8 mouse cellular contexts compared by ENCODE assay signal in the genomic region with DNA sequence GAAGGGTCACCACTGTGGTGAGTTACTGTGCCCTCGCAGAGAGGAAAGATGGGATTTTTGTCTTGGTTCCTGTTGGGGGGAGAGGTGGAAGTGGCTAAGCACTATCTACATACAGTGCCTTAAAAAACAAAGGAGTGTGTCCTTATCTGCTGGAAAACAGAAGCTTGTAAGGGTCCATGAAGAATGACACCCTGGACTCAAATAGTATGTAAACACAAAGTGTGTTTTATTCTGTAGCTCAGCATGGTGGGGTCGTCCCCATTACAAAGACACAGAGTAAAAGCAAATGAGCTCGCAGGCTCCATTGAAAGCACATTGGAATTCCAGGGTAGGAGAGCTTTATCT. TPM values are rescaled to one million over a fixed set of nuclear protein-coding genes. Genes with fewer than 3 reads are reported as not detected.
DNase-seq lines count a peak whose midpoint lies in the region; ATAC-seq and TF ChIP-seq lines count a peak whose summit lies in the region.

No protein-coding gene starts in this region.

- peaks cover 4% of the 10 kb centered on the region; the same call in 1 of the 2 replicates for H3K4me1 ChIP-seq in kidney, postnatal 0 days (replicated peaks; ENCODE audit: insufficient read depth, low read length)
- H3K4me1 ChIP-seq in hindbrain, embryonic 16.5 days (ENCODE audit: control insufficient read depth, insufficient read depth, low read depth, low read length), result peaks cover 7% of the 10 kb centered on the region; the same call in 1 of the 2 replicates
- peaks cover 6% of the 10 kb centered on the region; the same call in 1 of the 2 replicates for H3K4me1 ChIP-seq in midbrain, embryonic 16.5 days (ENCODE audit: control insufficient read depth, insufficient read depth, low read length)

- H3K36me3 ChIP-seq in kidney, postnatal 0 days (ENCODE audit: insufficient read depth, low read length), result no peaks in the 10 kb centered on the region
- H3K36me3 ChIP-seq in hindbrain, embryonic 16.5 days (ENCODE audit: control insufficient read depth, insufficient read depth, low read length), result no peaks in the 10 kb centered on the region
- H3K36me3 ChIP-seq in midbrain, embryonic 16.5 days (ENCODE audit: control insufficient read depth, insufficient read depth, low read length), result no peaks in the 10 kb centered on the region

- peak overlapping the region; percentile 84 for H3K4me2 ChIP-seq in kidney, postnatal 0 days (ENCODE audit: low read length)
- peak overlapping the region; percentile 81 for H3K4me2 ChIP-seq in hindbrain, embryonic 16.5 days (ENCODE audit: low read length)
- peak overlapping the region; percentile 63 for H3K4me2 ChIP-seq in midbrain, embryonic 16.5 days (ENCODE audit: low read length)

- no peak for DNase-seq in kidney, postnatal 0 days (ENCODE audit: low spot score)
- no peak for DNase-seq in kidney, adult 8-10 months
- peak; percentile 19 for DNase-seq in c-Kit-positive CD71-positive TER-119-positive erythroid progenitor cells, embryonic 14.5 days (ENCODE audit: low spot score)
- DNase-seq in cerebellum, adult 9-10 months, result no peak
- no peak for DNase-seq in cerebellum, adult 9-11 months
- DNase-seq in thymus, postnatal 25 days, result no peak

- no peaks in the 10 kb centered on the region for H3K27me3 ChIP-seq in kidney, postnatal 0 days (ENCODE audit: insufficient read depth, low read length)
- no peaks in the 10 kb centered on the region for H3K27me3 ChIP-seq in hindbrain, embryonic 16.5 days (replicated peaks; ENCODE audit: control insufficient read depth, insufficient read depth, low read length)
- no peaks in the 10 kb centered on the region for H3K27me3 ChIP-seq in midbrain, embryonic 16.5 days (ENCODE audit: control insufficient read depth, insufficient read depth, low read depth, low read length)

- H3K9me3 ChIP-seq in kidney, postnatal 0 days (replicated peaks; ENCODE audit: low read length), result no peaks in the 10 kb centered on the region
- H3K9me3 ChIP-seq in hindbrain, embryonic 16.5 days (ENCODE audit: control insufficient read depth, low read length), result no peaks in the 10 kb centered on the region
- no peaks in the 10 kb centered on the region for H3K9me3 ChIP-seq in midbrain, embryonic 16.5 days (replicated peaks; ENCODE audit: control insufficient read depth, low read length, poor library complexity, severe bottlenecking)

- H3K4me3 ChIP-seq in kidney, postnatal 0 days (replicated peaks; ENCODE audit: low read depth, low read length), result peak overlapping the region; percentile 74
- peak overlapping the region; percentile 72 for H3K4me3 ChIP-seq in hindbrain, embryonic 16.5 days (ENCODE audit: low read length)
- peak overlapping the region; percentile 74 for H3K4me3 ChIP-seq in midbrain, embryonic 16.5 days (ENCODE audit: low read depth, low read length)

- ATAC-seq in kidney, postnatal 0 days (replicated peaks; ENCODE audit: low FRiP score, low read depth), result no peak
- no peak for ATAC-seq in hindbrain, embryonic 16.5 days
- no peak for ATAC-seq in midbrain, embryonic 16.5 days

- peak overlapping the region; percentile 82 for H3K9ac ChIP-seq in kidney, postnatal 0 days (ENCODE audit: low read depth, low read length)
- peak overlapping the region; percentile 83 for H3K9ac ChIP-seq in hindbrain, embryonic 16.5 days (ENCODE audit: low read depth, low read length)
- H3K9ac ChIP-seq in midbrain, embryonic 16.5 days (ENCODE audit: low read depth, low read length), result peak overlapping the region; percentile 88

- peak overlapping the region; percentile 90 for H3K27ac ChIP-seq in kidney, postnatal 0 days
- peak overlapping the region; percentile 88 for H3K27ac ChIP-seq in hindbrain, embryonic 16.5 days (ENCODE audit: low read depth, low read length)
- peak overlapping the region; percentile 88 for H3K27ac ChIP-seq in midbrain, embryonic 16.5 days (ENCODE audit: low read length)

- TF ChIP-seq CTCF in kidney, postnatal 0 days (IDR thresholded peaks at IDR 0.05; ENCODE audit: low read depth), result no peak

- 45% methylated on average over 3 of the region's 3 CpGs for WGBS in kidney, postnatal 0 days
- 25% methylated on average over 3 of the region's 3 CpGs for WGBS in hindbrain, embryonic 16.5 days
- 29% methylated on average over 3 of the region's 3 CpGs for WGBS in midbrain, embryonic 16.5 days

RNA-seq across cellular contexts. Expression of gene Aasdh, which starts 0.8 kb away (rescaled TPM):
- 10.6 and 11.0 TPM in 2 replicates for polyA plus RNA-seq in kidney, postnatal 0 days (2015; fragmentation: Nextera tagmentation; extraction: Ambion mirVana)
- polyA plus RNA-seq in hindbrain, embryonic 16.5 days (2015; fragmentation: Nextera tagmentation; extraction: Ambion mirVana), result 14.0 and 16.9 TPM in 2 replicates
- polyA plus RNA-seq in midbrain, embryonic 16.5 days (2015; fragmentation: Nextera tagmentation; extraction: Ambion mirVana), result 20.7 and 23.9 TPM in 2 replicates

RNA-seq across cellular contexts. Expression of gene Paics, which starts 45.0 kb away (rescaled TPM):
- polyA plus RNA-seq in kidney, postnatal 0 days (2015; fragmentation: Nextera tagmentation; extraction: Ambion mirVana), result 252 and 279 TPM in 2 replicates
- polyA plus RNA-seq in hindbrain, embryonic 16.5 days (2015; fragmentation: Nextera tagmentation; extraction: Ambion mirVana), result 193 and 194 TPM in 2 replicates
- polyA plus RNA-seq in midbrain, embryonic 16.5 days (2015; fragmentation: Nextera tagmentation; extraction: Ambion mirVana), result 150 and 163 TPM in 2 replicates

RNA-seq across cellular contexts. Expression of gene Ppat, which starts 45.3 kb away (rescaled TPM):
- 35.9 and 37.6 TPM in 2 replicates for polyA plus RNA-seq in kidney, postnatal 0 days (2015; fragmentation: Nextera tagmentation; extraction: Ambion mirVana)
- 12.2 TPM in 2 replicates for polyA plus RNA-seq in hindbrain, embryonic 16.5 days (2015; fragmentation: Nextera tagmentation; extraction: Ambion mirVana)
- polyA plus RNA-seq in midbrain, embryonic 16.5 days (2015; fragmentation: Nextera tagmentation; extraction: Ambion mirVana), result 9.7 and 10.4 TPM in 2 replicates
